Mouse (Mus musculus): ENCODE results near the gene Gga2. TPM values are rescaled to one million over a fixed set of nuclear protein-coding genes. Genes with fewer than 3 reads are reported as not detected.

The Gga2 gene
- polyA plus RNA-seq, 1 experiment from 2014 or later: 79.8 TPM

DNA sequence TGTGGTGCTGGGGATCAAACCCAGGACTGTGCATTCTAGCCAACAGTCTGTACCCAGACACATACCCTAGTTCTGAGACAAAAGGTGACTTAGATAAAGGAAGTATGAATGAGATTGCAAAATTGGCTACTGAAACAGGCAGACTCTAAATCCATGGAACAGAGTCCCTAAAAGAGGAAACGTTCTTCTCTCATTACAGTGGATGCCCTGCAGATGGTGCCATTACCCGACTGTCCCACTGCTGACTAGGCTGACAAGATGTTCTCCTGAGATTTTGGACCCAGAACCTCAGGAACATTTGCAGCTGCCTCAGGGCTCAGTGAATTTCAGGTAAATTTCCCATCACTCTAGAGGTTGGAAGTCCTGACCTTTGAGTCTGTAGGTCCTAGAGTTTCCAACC is 13.3 kb upstream of the Gga2 start:
- no peaks in the 10 kb centered on the region for H3K9me3 ChIP-seq
- no peaks in the 10 kb centered on the region for H3K27me3 ChIP-seq (ENCODE audit: insufficient read depth, poor library complexity, severe bottlenecking)
- WGBS: 52% methylated on average over 2 of the region's 2 CpGs
- no peak overlapping the region for H3K4me3 ChIP-seq
- H3K4me1 ChIP-seq (replicated peaks): no peaks in the 10 kb centered on the region
- H3K36me3 ChIP-seq: peaks cover 23% of the 10 kb centered on the region
- H3K27ac ChIP-seq: no peak overlapping the region
- no peak for DNase-seq (ENCODE audit: low spot score)

DNA sequence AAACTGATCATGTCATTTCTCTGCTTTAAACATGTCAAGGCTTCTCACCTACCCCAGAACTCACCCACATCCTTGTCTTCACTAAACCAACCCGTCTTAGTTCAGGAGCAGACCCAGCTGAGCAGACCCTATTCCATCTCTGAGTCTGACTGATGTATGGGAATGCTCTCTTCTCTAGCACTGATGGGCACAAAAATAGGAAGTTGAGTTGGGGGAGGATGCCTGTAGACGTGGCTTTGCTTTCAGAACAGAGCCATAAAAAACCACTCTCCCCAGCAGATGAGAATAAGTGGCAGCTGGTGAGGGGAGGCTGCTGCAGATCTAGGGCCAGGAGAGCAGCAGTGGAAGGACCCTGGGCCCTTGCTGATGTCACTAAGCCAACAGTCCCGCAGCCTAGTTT is 12.3 kb upstream of the Gga2 start:
- Histone ChIP-seq H3K36me3 (peaks cover 13% of the 10 kb centered on the region), H3K9me3 (no peaks in the 10 kb centered on the region), H3K4me3 (no peak overlapping the region), H3K27ac (no peak overlapping the region), H3K27me3 (ENCODE audit: insufficient read depth, poor library complexity, severe bottlenecking) (no peaks in the 10 kb centered on the region), H3K4me1 (replicated peaks) (no peaks in the 10 kb centered on the region)
- no peak for DNase-seq (ENCODE audit: low spot score)
- WGBS: 74% methylated on average over 3 of the region's 3 CpGs

GRCm38 (mm10) chr7:122022131-122022530 is 1.1 kb upstream of the Gga2 start:
- 97% methylated on average over 2 of the region's 2 CpGs for WGBS

DNA sequence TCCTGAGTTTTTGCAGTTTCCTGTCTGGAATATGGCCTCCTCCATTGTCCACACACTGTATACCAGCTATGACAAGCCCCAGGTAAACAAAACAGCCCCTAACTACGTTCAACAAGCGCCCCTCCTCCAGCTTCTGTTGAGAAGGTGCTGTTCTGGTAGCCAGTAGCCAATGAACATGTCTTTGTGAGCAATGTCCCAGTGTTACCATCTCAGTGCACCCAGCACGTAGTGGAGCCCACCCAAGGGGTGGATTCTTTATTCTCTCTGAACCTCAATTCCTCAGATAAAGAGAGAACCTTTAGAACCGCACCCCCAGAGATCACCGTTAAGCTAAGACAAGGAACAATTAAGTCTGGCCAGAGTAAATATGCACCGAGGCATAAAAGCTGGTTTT is 752 bp downstream of the Gga2 start:
- peak; percentile 38 for DNase-seq (ENCODE audit: low spot score)
- Histone ChIP-seq H3K27me3 (ENCODE audit: insufficient read depth, poor library complexity, severe bottlenecking) (no peaks in the 10 kb centered on the region), H3K27ac (peak overlapping the region; percentile 95), H3K4me1 (replicated peaks) (peaks cover 36% of the 10 kb centered on the region), H3K9me3 (no peaks in the 10 kb centered on the region), H3K36me3 (peaks cover 20% of the 10 kb centered on the region), H3K4me3 (peak overlapping the region; percentile 86)
- 4% methylated on average over 6 of the region's 6 CpGs for WGBS

More at GRCm38 (mm10) chr7:122022131-122022530, 1.1 kb upstream of the Gga2 start:
- H3K4me3 ChIP-seq: no peak overlapping the region
- peaks cover 23% of the 10 kb centered on the region for H3K4me1 ChIP-seq (replicated peaks)
- peaks cover 12% of the 10 kb centered on the region for H3K36me3 ChIP-seq
- no peaks in the 10 kb centered on the region for H3K27me3 ChIP-seq (ENCODE audit: insufficient read depth, poor library complexity, severe bottlenecking)
- H3K27ac ChIP-seq: no peak overlapping the region
- no peak for DNase-seq (ENCODE audit: low spot score)
- no peaks in the 10 kb centered on the region for H3K9me3 ChIP-seq

DNA sequence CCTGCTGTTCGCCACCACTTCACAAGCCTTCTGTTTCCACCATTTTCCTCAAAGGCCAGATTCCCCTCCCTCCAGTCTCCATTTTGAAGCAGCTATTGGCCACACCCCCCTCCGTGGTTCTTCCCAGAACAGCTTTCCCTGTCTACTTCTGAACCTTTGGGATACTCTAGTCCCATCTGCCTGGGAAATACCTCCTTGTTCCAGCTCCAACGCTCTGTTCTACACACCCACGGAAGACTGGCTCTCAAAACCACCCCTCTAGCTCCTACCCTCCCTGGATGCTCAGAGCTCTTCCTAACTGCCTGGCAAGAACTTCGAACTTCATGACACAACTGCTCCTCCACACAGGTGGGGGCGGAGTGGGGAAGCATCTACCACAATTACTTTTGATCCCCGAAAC is 2.0 kb downstream of the Gga2 start:
- Histone ChIP-seq H3K27me3 (ENCODE audit: insufficient read depth, poor library complexity, severe bottlenecking) (no peaks in the 10 kb centered on the region), H3K9me3 (no peaks in the 10 kb centered on the region), H3K27ac (peak overlapping the region; percentile 2), H3K36me3 (peaks cover 26% of the 10 kb centered on the region), H3K4me1 (replicated peaks) (peaks cover 46% of the 10 kb centered on the region), H3K4me3 (peak overlapping the region; percentile 86)
- 87% methylated on average over 7 of the region's 7 CpGs for WGBS
- DNase-seq (ENCODE audit: low spot score): no peak

DNA sequence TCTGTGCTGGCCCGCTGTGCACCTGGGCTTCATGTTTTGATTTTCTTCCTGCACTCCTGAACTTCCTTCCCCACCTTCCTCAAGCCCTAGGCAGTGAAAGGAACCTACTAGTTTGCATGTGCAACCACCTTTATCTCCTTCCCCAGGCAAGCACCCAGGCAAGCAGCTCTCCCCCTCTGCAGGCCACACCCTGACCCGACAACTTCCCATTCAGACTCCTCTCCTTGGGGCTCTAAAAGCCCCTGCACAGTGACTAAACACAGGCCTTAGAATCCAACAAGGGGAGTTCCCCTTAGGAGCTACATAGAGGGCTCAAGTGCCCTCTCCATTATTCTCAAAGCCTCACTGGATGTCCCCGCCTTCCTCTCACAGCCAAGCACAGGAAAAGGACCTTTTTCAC is 2.8 kb downstream of the Gga2 start:
- Histone ChIP-seq H3K4me3 (peak overlapping the region; percentile 86; the same call in 1 of the 2 replicates), H3K36me3 (peaks cover 27% of the 10 kb centered on the region), H3K9me3 (no peaks in the 10 kb centered on the region), H3K27ac (peak overlapping the region; percentile 2; the same call in 1 of the 2 replicates), H3K27me3 (ENCODE audit: insufficient read depth, poor library complexity, severe bottlenecking) (no peaks in the 10 kb centered on the region), H3K4me1 (replicated peaks) (peaks cover 46% of the 10 kb centered on the region)
- DNase-seq (ENCODE audit: low spot score): no peak
- 78% methylated on average over 3 of the region's 3 CpGs for WGBS

- Histone ChIP-seq H3K27me3 (ENCODE audit: insufficient read depth, poor library complexity, severe bottlenecking) (no peaks in the 10 kb centered on the region), H3K4me3 (peak overlapping the region; percentile 23; the same call in 1 of the 2 replicates), H3K9me3 (no peaks in the 10 kb centered on the region), H3K4me1 (replicated peaks) (peaks cover 46% of the 10 kb centered on the region), H3K36me3 (peaks cover 52% of the 10 kb centered on the region), H3K27ac (peak overlapping the region; percentile 78)
- peak; percentile 43 for DNase-seq (ENCODE audit: low spot score)
- 62% methylated on average over 10 of the region's 10 CpGs for WGBS
Observed at GRCm38 (mm10) chr7:122015734-122016133, 5.3 kb downstream of the Gga2 start.

GRCm38 (mm10) chr7:122015105-122015504 is 5.9 kb downstream of the Gga2 start:
- H3K27me3 ChIP-seq (ENCODE audit: insufficient read depth, poor library complexity, severe bottlenecking): no peaks in the 10 kb centered on the region
- H3K36me3 ChIP-seq: peaks cover 58% of the 10 kb centered on the region
- H3K4me3 ChIP-seq: peak overlapping the region; percentile 23
- H3K4me1 ChIP-seq (replicated peaks): peaks cover 43% of the 10 kb centered on the region
- peak; percentile 37 for DNase-seq (ENCODE audit: low spot score)
- 64% methylated on average over 8 of the region's 8 CpGs for WGBS
- peak overlapping the region; percentile 78 for H3K27ac ChIP-seq
- no peaks in the 10 kb centered on the region for H3K9me3 ChIP-seq

- no peaks in the 10 kb centered on the region for H3K27me3 ChIP-seq (ENCODE audit: insufficient read depth, poor library complexity, severe bottlenecking)
- H3K4me3 ChIP-seq: no peak overlapping the region
- DNase-seq (ENCODE audit: low spot score): no peak
- no peak overlapping the region for H3K27ac ChIP-seq
- H3K9me3 ChIP-seq: no peaks in the 10 kb centered on the region
- H3K36me3 ChIP-seq: peaks cover 71% of the 10 kb centered on the region
- H3K4me1 ChIP-seq (replicated peaks): peaks cover 23% of the 10 kb centered on the region
- WGBS: 89% methylated on average over 10 of the region's 10 CpGs
Observed at GRCm38 (mm10) chr7:122012949-122013348, 8.1 kb downstream of the Gga2 start.

GRCm38 (mm10) chr7:122012370-122012769 is 8.7 kb downstream of the Gga2 start:
- H3K27ac ChIP-seq: no peak overlapping the region
- H3K9me3 ChIP-seq: no peaks in the 10 kb centered on the region
- 93% methylated on average over 4 of the region's 4 CpGs for WGBS
- DNase-seq (ENCODE audit: low spot score): no peak
- H3K4me1 ChIP-seq (replicated peaks): peaks cover 23% of the 10 kb centered on the region
- H3K27me3 ChIP-seq (ENCODE audit: insufficient read depth, poor library complexity, severe bottlenecking): no peaks in the 10 kb centered on the region
- no peak overlapping the region for H3K4me3 ChIP-seq
- H3K36me3 ChIP-seq: peaks cover 74% of the 10 kb centered on the region

DNA sequence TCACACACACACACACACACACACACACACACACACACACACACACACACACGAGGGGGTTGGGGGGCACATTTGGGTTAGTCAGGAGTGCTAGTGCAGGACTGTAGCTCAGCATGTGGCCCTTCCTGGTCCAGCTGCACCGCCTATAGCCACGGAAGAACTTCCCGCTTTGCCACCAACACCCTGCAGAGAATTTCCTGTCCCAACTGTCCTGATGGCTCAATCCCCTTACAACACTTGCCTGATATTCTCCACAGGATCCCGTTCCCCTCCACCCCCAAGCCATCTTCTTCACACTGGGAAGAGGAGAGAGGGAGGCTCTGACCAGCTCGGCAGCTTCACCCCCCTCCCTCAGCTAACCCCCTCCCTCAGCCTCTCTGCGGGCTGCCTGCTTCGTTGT is 20.6 kb downstream of the Gga2 start:
- 78% methylated on average over 8 of the region's 8 CpGs for WGBS
- Histone ChIP-seq H3K9me3 (no peaks in the 10 kb centered on the region), H3K27me3 (ENCODE audit: insufficient read depth, poor library complexity, severe bottlenecking) (no peaks in the 10 kb centered on the region), H3K36me3 (peaks cover 98% of the 10 kb centered on the region), H3K27ac (no peak overlapping the region), H3K4me3 (no peak overlapping the region), H3K4me1 (replicated peaks) (no peaks in the 10 kb centered on the region)
- no peak for DNase-seq (ENCODE audit: low spot score)

DNA sequence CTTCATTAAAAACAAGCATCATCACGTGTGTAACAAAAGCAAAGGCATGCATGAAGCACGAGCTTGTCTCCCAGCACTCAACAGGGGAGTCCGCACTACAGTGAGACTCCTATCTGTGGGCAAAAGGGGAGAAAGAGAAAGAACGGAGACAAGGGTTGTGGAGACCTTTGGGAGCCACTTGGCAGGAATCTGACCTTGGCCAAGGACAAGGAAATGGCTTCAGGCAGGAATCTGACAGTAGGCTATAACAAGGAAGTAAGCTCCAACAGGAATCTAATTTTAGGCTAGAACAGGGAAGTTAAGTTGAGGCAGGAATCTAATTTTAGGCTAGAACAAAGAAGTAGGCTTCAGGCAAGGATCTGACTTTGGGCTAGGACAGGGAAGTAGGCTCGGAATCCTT is 25.1 kb downstream of the Gga2 start:
- H3K36me3 ChIP-seq: peaks cover 99% of the 10 kb centered on the region
- H3K9me3 ChIP-seq: no peaks in the 10 kb centered on the region
- 87% methylated on average over 5 of the region's 5 CpGs for WGBS
- H3K27me3 ChIP-seq (ENCODE audit: insufficient read depth, poor library complexity, severe bottlenecking): no peaks in the 10 kb centered on the region
- no peaks in the 10 kb centered on the region for H3K4me1 ChIP-seq (replicated peaks)
- no peak overlapping the region for H3K27ac ChIP-seq
- no peak for DNase-seq (ENCODE audit: low spot score)
- H3K4me3 ChIP-seq: no peak overlapping the region

DNA sequence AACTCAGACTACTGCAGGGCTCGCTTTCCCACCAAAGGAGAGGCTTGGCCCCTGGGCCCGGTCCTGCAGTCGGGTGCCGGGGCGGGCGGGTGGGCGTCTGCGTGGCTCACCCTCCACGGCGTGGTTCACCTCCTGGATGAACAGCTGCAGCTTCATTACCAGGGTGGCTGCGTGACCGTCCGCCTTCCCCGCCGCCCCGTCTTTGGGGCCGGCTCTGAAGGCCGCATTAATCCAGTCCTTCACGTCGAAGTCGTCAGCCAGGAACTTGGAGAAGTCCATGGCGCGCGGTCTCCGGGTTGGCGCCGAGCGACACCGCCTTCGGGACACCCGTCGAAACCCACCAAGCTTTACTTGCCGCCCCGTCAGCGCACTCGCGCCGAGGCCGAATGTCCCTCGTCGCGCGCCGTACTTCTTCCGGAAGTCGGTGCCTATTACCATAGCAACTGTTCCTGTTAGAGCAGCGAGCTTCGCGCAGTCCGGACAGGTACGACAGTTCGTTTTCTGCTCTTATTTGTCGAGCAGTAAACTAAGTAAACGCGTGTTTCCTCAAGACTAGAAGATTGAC is 39.6 kb downstream of the Gga2 start, which contains the start of gene Cog7:
Cog7 (minus strand) TSS at position 405 of the 565 bp plus-strand sequence.
- peak; percentile 91 for DNase-seq (ENCODE audit: low spot score)
- Histone ChIP-seq H3K9me3 (no peaks in the 10 kb centered on the region), H3K36me3 (peaks cover 13% of the 10 kb centered on the region; the same call in 1 of the 2 replicates), H3K4me1 (replicated peaks) (peaks cover 13% of the 10 kb centered on the region), H3K27me3 (ENCODE audit: insufficient read depth, poor library complexity, severe bottlenecking) (no peaks in the 10 kb centered on the region), H3K4me3 (peak within 1 kb of the TSS; percentile 80), H3K27ac (peak within 1 kb of the TSS; percentile 89)
- WGBS: under 1% methylated on average over 55 of the region's 55 CpGs

GRCm38 (mm10) chr7:121975031-121975430 is 46.0 kb downstream of the Gga2 start:
- H3K4me3 ChIP-seq: no peak overlapping the region
- no peaks in the 10 kb centered on the region for H3K9me3 ChIP-seq
- peaks cover 44% of the 10 kb centered on the region for H3K36me3 ChIP-seq
- H3K4me1 ChIP-seq (replicated peaks): no peaks in the 10 kb centered on the region
- H3K27me3 ChIP-seq (ENCODE audit: insufficient read depth, poor library complexity, severe bottlenecking): no peaks in the 10 kb centered on the region
- peak; percentile 46 for DNase-seq (ENCODE audit: low spot score)
- H3K27ac ChIP-seq: no peak overlapping the region
- WGBS: 51% methylated on average over 4 of the region's 4 CpGs

Measured in hindbrain, embryonic 10.5 days (tissue).